Mouse (Mus musculus): Measurements from ENCODE around the gene Ftsj3.
"Not testable (repeated sequence)": the region's sequence is repeated elsewhere in the genome, so short reads cannot be mapped to it uniquely, and the experiment has no call there.

The Ftsj3 gene

GRCm38 (mm10) chr11:106201337-106202122 is 54.3 kb downstream of the Ftsj3 start:
- DNase-seq: no peak

DNA sequence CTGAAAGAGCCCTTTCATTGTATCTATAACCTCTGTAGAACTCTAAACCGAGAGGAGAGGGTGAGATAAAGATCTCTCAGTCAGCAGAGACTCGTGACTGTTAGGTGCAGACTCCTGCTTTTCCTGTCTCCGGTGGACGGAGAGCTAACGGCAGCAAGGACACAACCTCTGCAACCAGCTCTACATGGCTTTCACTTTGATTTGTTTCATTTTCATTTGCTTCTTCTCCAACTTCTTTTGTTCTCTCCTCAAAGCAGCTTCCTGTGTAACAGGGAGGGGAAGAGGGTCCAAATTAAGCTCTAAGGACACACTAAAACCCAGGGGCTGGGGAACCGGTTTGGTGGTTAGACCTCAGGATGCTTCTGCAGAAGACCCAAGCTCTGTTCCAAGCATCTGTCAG is 55.1 kb downstream of the Ftsj3 start:
- no peak for DNase-seq

- not testable (repeated sequence) for DNase-seq
These were observed 55.9 kb downstream of the Ftsj3 start for GRCm38 (mm10) chr11:106199997-106200396.
